Mouse (Mus musculus) layer of hippocampus, adult 8-10 months (tissue): ENCODE data around the gene Cptp. TPM values are rescaled to one million over a fixed set of nuclear protein-coding genes. Genes with fewer than 3 reads are reported as not detected.

Source experiments
- DNase-seq, 2 experiments: peaks; one replicate each; pipeline ENCODE4 v3.0.0; 2022; ENCODE audit warnings: low spot score in 2 of 2
- total RNA-seq, 4 experiments: library from RNA; stranded (reverse); gene quantifications; 2 replicates each; pipeline ENCODE4 v1.2.4; 2022

The Cptp gene
- total RNA-seq, 4 experiments from 2014 or later = 27.8 to 41.9 (median 29.5) TPM

GRCm38 (mm10) chr4:155841651-155842270, 27.5 kb downstream of the Cptp start:
- no peak for DNase-seq

GRCm38 (mm10) chr4:155841003-155841454, 28.2 kb downstream of the Cptp start:
- DNase-seq = no peak

GRCm38 (mm10) chr4:155840076-155841002, 28.9 kb downstream of the Cptp start:
- no peak for DNase-seq

GRCm38 (mm10) chr4:155839483-155839910, 29.7 kb downstream of the Cptp start, which contains the start of gene Mxra8:
Gene Mxra8, plus strand, starts transcription at chr4:155839680.
- DNase-seq = no peak

GRCm38 (mm10) chr4:155838187-155839153, 30.8 kb downstream of the Cptp start:
- no peak for DNase-seq

- no peak for DNase-seq
Observed at GRCm38 (mm10) chr4:155837404-155838010, 31.7 kb downstream of the Cptp start.

- DNase-seq = peak; percentile 66 to 70
Observed at GRCm38 (mm10) chr4:155833836-155834235, 35.4 kb downstream of the Cptp start.

GRCm38 (mm10) chr4:155833234-155833633, 36.0 kb downstream of the Cptp start:
- no peak for DNase-seq

GRCm38 (mm10) chr4:155832321-155832720, 36.9 kb downstream of the Cptp start:
- no peak for DNase-seq

GRCm38 (mm10) chr4:155831831-155832230, 37.4 kb downstream of the Cptp start:
- DNase-seq = peak in 1 of 2 experiments; percentile 26

- DNase-seq = peak; percentile 91 to 95
Observed at GRCm38 (mm10) chr4:155831205-155831766, 38.0 kb downstream of the Cptp start, which contains the start of gene Aurkaip1. Gene Aurkaip1, plus strand, starts transcription at chr4:155831272.

- no peak for DNase-seq
Observed at GRCm38 (mm10) chr4:155830596-155830995, 38.6 kb downstream of the Cptp start.

GRCm38 (mm10) chr4:155829866-155830265, 39.4 kb downstream of the Cptp start:
- DNase-seq = no peak

GRCm38 (mm10) chr4:155823443-155823842, 45.8 kb downstream of the Cptp start:
- DNase-seq = no peak

GRCm38 (mm10) chr4:155821025-155821424, 48.2 kb downstream of the Cptp start:
- no peak for DNase-seq

- no peak for DNase-seq
Observed at GRCm38 (mm10) chr4:155817533-155817932, 51.7 kb downstream of the Cptp start.
